In genomic region chr10:34206783-34207502, GRCm38 (mm10) we compare ENCODE assay signal across 7 mouse cellular contexts. TPM values are rescaled to one million over a fixed set of nuclear protein-coding genes. Genes with fewer than 3 reads are reported as not detected.
DNase-seq lines count a peak whose midpoint lies in the region; ATAC-seq and TF ChIP-seq lines count a peak whose summit lies in the region.

No protein-coding gene starts in this region.

- DNase-seq in adrenal gland, adult 18-20 months (ENCODE audit: low spot score in 2 of 2) = peak; percentile 59 to 69
- DNase-seq in gastrocnemius, postnatal 25 days = peak; percentile 83
- peak; percentile 50 for DNase-seq in left cerebral cortex, postnatal 4 days
- peak; percentile 83 for DNase-seq in mesoderm, embryonic 11.5 days (ENCODE audit: low read depth, low spot score)
- peak; percentile 72 for DNase-seq in right cerebral cortex, postnatal 25 days

- intact Hi-C loops in left cerebral cortex, postnatal 4 days (cut with DNase I) = no loop called here

- peak; percentile 65 for ATAC-seq in inflammation-experienced regulatory T-cells, adult 6 months

- no peak for TF ChIP-seq CTCF in cortical plate, adult 2 months (IDR thresholded peaks at IDR 0.05; ENCODE audit: extremely low read depth, insufficient read depth, low read length)

- H3K4me3 ChIP-seq in cortical plate, adult 2 months (ENCODE audit: insufficient read depth, low read length) = peak overlapping the region; percentile 63

- no peaks in the 10 kb centered on the region; the same call in 1 of the 2 replicates for H3K4me1 ChIP-seq in cortical plate, adult 2 months (ENCODE audit: control insufficient read depth, insufficient read depth, low read length)

- H3K27ac ChIP-seq in cortical plate, adult 2 months (ENCODE audit: insufficient read depth, low read length) = no peak overlapping the region

- TF ChIP-seq POLR2A in cortical plate, adult 2 months (IDR thresholded peaks at IDR 0.05; ENCODE audit: extremely low read depth, insufficient read depth, low read length) = no peak

RNA-seq across cellular contexts. Expression of gene Dse, which starts 0.6 kb away (rescaled TPM):
- 1 to 10 TPM; 8.6 to 9.8 TPM for total RNA-seq in adrenal gland, adult 18-20 months (2021)
- 2.7 and 2.8 TPM in 2 replicates for polyA plus RNA-seq in cortical plate, adult 2 months (2012; rRNA removed)
- 1 to 10 TPM; 5.2 to 5.4 TPM for total RNA-seq in gastrocnemius, postnatal 25 days (2021)
- 1 to 10 TPM; 1.0 to 3.3 (median 2.4) TPM for polyA plus RNA-seq in inflammation-experienced regulatory T-cells, adult 6 months (2017; shearing (Covaris generic))
- total RNA-seq in left cerebral cortex, postnatal 4 days (2021) = 10 to 100 TPM; 14.8 to 14.9 TPM
